Mouse (Mus musculus): ENCODE measurements around the gene Lin7b. TPM values are rescaled to one million over a fixed set of nuclear protein-coding genes. Genes with fewer than 3 reads are reported as not detected.
A peak's percentile ranks its signal among the peaks of the same experiment; 100 is the strongest.
"Not testable (repeated sequence)": the region's sequence is repeated elsewhere in the genome, so short reads cannot be mapped to it uniquely, and the experiment has no call there.

Gene Lin7b
- polyA plus RNA-seq, 1 experiment from 2014 or later = 2.7 TPM

DNA sequence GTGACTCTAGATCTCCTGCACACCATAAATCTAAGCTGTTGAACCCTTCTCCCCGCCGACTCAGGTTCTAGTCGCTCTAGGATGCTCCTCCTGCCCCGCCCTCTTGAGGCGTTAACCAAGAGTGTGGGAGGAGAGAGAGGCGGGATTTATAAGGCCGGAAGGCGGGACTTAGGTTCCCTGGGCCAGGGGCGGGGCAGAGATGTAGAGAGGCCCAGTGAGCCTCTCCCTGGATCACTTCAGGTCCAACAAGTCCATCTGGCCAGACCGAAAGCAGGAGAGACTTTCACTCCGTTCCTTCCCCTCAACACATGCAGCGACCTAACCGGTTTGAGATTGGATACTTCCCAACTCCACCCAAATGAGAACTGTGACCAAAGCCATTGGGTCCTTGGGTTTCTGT lies 7.6 kb downstream of the Lin7b start:
- H3K4me1 ChIP-seq = peaks cover 25% of the 10 kb centered on the region
- H3K9me3 ChIP-seq = no peaks in the 10 kb centered on the region
- peaks cover 69% of the 10 kb centered on the region for H3K27me3 ChIP-seq
- no peak overlapping the region for H3K4me3 ChIP-seq
- H3K27ac ChIP-seq = no peak overlapping the region
- 0 out of 2 replicates have a peak overlapping the region, but pooled peaks have one; percentile 0 for H3K4me2 ChIP-seq
- no peak for ATAC-seq (ENCODE audit: insufficient number of reproducible peaks, insufficient read depth, low FRiP score, low TSS enrichment, low read depth)
- no peak overlapping the region for H3K9ac ChIP-seq
- WGBS = 5% methylated on average over 13 of the region's 13 CpGs
- peaks cover 2% of the 10 kb centered on the region; the same call in 1 of the 2 replicates for H3K36me3 ChIP-seq

DNA sequence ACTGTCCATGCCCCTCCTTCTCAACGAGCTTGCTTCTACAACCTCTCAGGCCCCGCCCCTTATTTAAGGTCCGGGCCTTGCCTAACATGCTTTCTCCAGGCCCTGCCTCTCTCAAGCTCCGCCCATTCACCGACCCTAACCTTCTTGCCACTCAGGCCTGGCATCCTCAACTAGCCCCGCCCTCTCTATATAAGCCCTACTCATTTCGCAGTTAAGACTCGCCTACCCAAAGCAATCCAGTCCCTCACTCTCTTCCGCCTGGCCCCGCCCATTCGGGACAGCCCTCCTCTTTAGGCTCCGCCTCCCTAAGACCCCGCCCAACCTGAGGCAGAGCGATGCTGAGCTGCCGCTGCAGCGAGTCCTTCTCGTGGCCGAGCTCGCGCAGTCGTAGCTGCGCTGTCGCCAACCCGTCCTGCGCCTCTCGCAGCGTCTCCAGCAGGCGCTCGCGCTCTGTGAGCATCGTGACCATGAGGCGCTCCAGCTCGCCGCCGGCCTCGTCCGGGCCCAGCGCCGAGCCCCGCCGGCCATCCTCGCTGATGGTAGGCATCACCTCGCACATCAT lies 9.1 kb downstream of the Lin7b start:
- peaks cover 19% of the 10 kb centered on the region for H3K4me1 ChIP-seq

DNA sequence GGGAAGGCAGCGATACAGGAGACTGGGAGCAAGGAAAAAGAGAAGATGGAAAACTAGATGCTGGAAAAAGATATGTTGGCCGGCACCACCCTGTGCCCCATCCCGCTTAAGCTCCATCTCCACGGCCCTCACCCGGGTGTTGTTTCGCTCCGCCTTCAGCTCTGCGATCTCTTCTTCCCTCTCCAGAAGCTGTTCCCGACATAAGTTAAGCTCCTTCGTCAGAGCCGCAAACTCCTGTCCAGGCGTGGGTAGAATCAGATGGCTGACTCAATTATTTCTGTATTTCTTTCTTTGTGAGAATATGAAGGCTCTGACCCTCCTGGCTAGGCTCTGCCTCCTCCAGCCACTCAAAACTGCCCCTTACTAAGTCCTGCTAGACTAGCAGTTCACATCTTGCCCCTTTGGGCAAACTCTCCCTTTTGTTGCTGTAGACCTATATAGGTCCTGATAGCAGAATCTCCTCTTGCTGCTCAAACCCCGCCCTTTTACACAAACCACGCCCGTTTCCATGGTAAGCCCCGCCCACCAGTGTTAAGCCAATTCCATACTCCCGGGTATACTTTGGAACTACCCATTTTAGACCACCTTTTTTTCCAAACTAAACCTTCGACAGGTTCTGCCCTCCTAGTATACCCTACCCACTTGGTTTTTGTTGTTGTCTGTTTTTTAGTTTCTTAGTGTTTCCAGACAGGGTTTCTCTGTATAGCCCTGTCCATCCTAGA lies 9.8 kb downstream of the Lin7b start:
- H3K4me2 ChIP-seq = peak overlapping the region; percentile 90
- H3K4me1 ChIP-seq = peaks cover 11% of the 10 kb centered on the region
- no peaks in the 10 kb centered on the region for H3K9me3 ChIP-seq
- peaks cover 5% of the 10 kb centered on the region; the same call in 1 of the 2 replicates for H3K36me3 ChIP-seq
- H3K27me3 ChIP-seq = peaks cover 66% of the 10 kb centered on the region
- H3K4me3 ChIP-seq = peak overlapping the region; percentile 56; the same call in 1 of the 2 replicates
- no peak for ATAC-seq (ENCODE audit: insufficient number of reproducible peaks, insufficient read depth, low FRiP score, low TSS enrichment, low read depth)
- WGBS = 52% methylated on average over 18 of the region's 18 CpGs
- no peak overlapping the region for H3K27ac ChIP-seq
- no peak overlapping the region for H3K9ac ChIP-seq

More for the DNA sequence above, 9.1 kb downstream of the Lin7b start:
- peak overlapping the region; percentile 56 for H3K4me3 ChIP-seq
- H3K4me2 ChIP-seq = peak overlapping the region; percentile 90
- ATAC-seq (ENCODE audit: insufficient number of reproducible peaks, insufficient read depth, low FRiP score, low TSS enrichment, low read depth) = peak; percentile 78
- WGBS = under 1% methylated on average over 43 of the region's 43 CpGs
- peaks cover 69% of the 10 kb centered on the region for H3K27me3 ChIP-seq
- H3K27ac ChIP-seq = no peak overlapping the region
- H3K9me3 ChIP-seq = no peaks in the 10 kb centered on the region
- H3K36me3 ChIP-seq = peaks cover 5% of the 10 kb centered on the region; the same call in 1 of the 2 replicates
- H3K9ac ChIP-seq = peak overlapping the region; percentile 77

DNA sequence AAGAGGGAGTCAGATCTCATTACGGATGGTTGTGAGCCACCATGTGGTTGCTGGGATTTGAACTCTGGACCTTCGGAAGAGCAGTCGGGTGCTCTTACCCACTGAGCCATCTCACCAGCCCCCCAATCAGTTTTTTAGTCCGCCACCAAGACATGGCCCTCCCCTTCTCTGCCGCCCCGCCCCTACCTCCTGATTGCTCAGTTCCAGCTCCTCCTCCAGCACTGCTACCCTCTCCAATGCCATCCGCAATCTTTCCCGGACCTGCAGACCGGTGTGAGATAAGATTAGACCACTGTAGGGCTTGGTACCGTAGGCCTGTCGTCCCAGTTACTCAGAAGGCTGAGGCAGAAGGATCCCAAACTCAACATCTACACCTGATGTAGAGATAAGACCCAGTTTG lies 11.3 kb downstream of the Lin7b start:
- 68% methylated on average over 9 of the region's 11 CpGs for WGBS
- not testable (repeated sequence) for H3K9me3 ChIP-seq; H3K27ac ChIP-seq; H3K4me2 ChIP-seq; H3K9ac ChIP-seq; H3K4me3 ChIP-seq; H3K4me1 ChIP-seq; ATAC-seq (ENCODE audit: insufficient number of reproducible peaks, insufficient read depth, low FRiP score, low TSS enrichment, low read depth)
- peaks cover 52% of the 10 kb centered on the region for H3K27me3 ChIP-seq
- peaks cover 14% of the 10 kb centered on the region; the same call in 1 of the 2 replicates for H3K36me3 ChIP-seq

DNA sequence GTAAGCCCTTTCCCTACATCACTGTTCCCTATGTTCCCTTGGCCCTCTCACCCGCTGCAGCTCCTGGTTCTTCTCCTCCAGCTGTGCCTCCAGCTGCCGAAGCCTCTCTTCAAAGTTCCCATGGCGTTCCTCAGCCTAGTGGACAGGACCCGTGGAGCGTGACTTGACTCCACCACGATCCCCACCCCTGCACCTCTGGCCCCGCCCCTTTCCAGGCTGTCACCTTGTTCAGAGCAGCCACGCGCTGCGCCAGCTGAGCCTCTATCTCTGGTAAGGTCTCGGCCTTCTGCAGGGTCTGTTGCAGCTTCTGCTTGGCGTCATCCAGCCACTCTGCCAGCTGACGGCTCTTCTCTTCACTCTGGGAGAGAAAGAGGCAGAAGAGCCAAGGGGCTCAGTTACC lies 14.3 kb downstream of the Lin7b start:
- 56% methylated on average over 13 of the region's 13 CpGs for WGBS
- H3K9me3 ChIP-seq = no peaks in the 10 kb centered on the region
- ATAC-seq (ENCODE audit: insufficient number of reproducible peaks, insufficient read depth, low FRiP score, low TSS enrichment, low read depth) = no peak
- H3K36me3 ChIP-seq = peaks cover 28% of the 10 kb centered on the region
- H3K4me3 ChIP-seq = no peak overlapping the region
- no peak overlapping the region for H3K9ac ChIP-seq
- H3K4me1 ChIP-seq = no peaks in the 10 kb centered on the region
- H3K27ac ChIP-seq = no peak overlapping the region
- peaks cover 22% of the 10 kb centered on the region for H3K27me3 ChIP-seq
- H3K4me2 ChIP-seq = no peak overlapping the region

DNA sequence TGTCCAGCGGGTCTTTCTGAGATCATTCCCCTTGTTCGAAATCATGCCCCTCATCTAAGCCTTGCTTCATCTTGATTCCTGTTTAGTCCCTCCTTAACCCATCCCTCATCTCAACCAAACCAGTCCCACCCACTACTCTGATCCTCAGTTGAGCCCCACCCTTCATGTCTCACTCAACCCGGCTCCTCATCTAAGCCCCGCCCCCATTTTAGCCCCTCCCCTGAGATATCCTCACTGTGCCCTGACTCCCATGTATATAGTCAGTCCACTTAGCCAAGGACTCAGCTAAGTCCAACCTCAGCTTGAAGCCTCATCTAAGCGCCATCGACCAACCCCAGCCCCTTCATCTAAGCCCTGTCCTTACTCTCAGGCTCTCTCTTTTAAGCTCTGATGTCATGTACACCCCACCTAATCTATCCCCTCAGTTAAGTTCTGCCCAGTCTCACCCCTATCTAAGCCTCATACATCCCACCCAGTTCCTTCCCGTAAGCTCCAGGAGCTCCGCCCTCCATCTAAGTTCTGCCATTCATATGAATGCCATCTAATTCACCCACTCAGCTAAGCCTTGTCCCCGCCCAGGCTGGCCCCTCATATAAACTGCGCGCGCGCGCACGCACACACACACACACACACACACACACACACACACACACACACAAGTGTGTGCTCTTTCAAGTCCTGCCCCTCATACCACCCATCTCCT lies 14.9 kb downstream of the Lin7b start:
- Histone ChIP-seq H3K4me3 (no peak overlapping the region), H3K4me1 (no peaks in the 10 kb centered on the region), H3K36me3 (peaks cover 28% of the 10 kb centered on the region), H3K9me3 (no peaks in the 10 kb centered on the region), H3K4me2 (no peak overlapping the region), H3K27me3 (peaks cover 15% of the 10 kb centered on the region), H3K9ac (no peak overlapping the region), H3K27ac (no peak overlapping the region)
- ATAC-seq (ENCODE audit: insufficient number of reproducible peaks, insufficient read depth, low FRiP score, low TSS enrichment, low read depth) = no peak
- WGBS = 76% methylated on average over 15 of the region's 15 CpGs

DNA sequence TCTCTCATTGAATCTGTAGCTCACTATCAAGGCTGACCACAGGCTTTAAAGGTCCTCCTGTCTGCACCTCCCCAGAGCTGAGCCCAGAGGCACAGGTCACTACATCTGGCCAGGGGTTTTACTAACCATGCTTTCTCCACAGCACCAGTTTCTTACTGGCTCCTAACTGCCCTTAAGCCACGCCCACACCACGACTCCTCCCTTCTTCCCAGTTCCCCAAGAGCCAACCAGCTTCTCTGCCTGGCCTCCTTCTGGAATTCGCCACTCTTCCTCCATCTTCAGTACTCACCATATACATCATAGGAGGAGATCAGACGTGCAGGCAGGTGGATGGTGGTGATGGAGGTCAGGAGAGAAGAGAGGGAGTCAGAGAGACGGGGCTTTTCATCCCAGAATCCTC lies 17.3 kb downstream of the Lin7b start:
- ATAC-seq (ENCODE audit: insufficient number of reproducible peaks, insufficient read depth, low FRiP score, low TSS enrichment, low read depth) = no peak
- Histone ChIP-seq H3K27me3 (peaks cover 4% of the 10 kb centered on the region; the same call in 1 of the 2 replicates), H3K9ac (no peak overlapping the region), H3K4me3 (no peak overlapping the region), H3K4me1 (no peaks in the 10 kb centered on the region), H3K9me3 (no peaks in the 10 kb centered on the region), H3K4me2 (no peak overlapping the region), H3K36me3 (peaks cover 41% of the 10 kb centered on the region), H3K27ac (no peak overlapping the region)
- WGBS = 21% methylated on average over 5 of the region's 5 CpGs

DNA sequence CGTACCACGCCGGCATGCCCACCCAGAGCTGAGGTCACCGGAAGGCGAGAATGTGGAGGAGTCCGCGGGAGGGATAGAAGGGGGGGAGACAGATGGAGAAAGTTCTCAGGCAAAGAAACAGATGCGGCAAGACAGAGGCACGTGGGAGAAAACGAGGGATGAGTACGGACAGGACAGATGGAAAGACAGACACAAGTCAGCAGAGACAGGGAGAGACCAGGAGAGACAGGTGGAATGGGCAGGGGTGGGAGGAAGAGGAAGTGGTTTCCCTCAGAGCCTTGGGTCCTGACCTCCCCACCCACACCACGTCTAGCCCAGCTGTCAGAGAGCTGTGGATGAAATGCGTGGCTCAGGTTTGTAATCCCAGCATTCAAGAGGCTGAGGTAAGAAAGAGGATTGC lies 23.5 kb downstream of the Lin7b start:
- WGBS = 81% methylated on average over 13 of the region's 13 CpGs
- ATAC-seq (ENCODE audit: insufficient number of reproducible peaks, insufficient read depth, low FRiP score, low TSS enrichment, low read depth) = no peak
- peaks cover 4% of the 10 kb centered on the region; the same call in 1 of the 2 replicates for H3K27me3 ChIP-seq
- no peaks in the 10 kb centered on the region for H3K4me1 ChIP-seq
- H3K4me3 ChIP-seq = no peak overlapping the region
- H3K36me3 ChIP-seq = peaks cover 28% of the 10 kb centered on the region; the same call in 1 of the 2 replicates
- H3K9ac ChIP-seq = no peak overlapping the region; the same call in 1 of the 2 replicates
- no peak overlapping the region for H3K4me2 ChIP-seq
- H3K9me3 ChIP-seq = no peaks in the 10 kb centered on the region
- no peak overlapping the region for H3K27ac ChIP-seq

DNA sequence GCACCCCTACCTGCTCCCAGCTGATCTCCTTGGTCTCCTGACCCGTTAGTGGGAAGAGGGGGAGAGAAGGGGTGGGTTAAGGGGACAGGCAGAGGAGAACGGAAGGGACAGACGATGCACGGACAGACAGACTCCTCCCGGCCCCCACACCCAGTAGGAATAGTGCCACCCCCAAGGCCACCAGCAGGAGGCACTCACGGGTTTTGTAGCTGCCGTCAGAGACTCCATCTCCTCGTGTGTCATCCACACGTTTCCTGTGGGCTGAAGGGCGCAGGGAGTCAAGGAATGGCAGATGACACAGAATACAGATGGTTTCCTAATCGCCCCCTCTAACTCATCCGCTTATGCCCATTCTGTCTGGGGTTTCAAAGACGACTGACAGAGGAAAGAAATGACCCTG lies 26.8 kb downstream of the Lin7b start:
- H3K4me1 ChIP-seq = peaks cover 31% of the 10 kb centered on the region
- H3K4me3 ChIP-seq = no peak overlapping the region
- H3K9ac ChIP-seq = no peak overlapping the region
- no peak overlapping the region for H3K27ac ChIP-seq
- 23% methylated on average over 13 of the region's 13 CpGs for WGBS
- peaks cover 4% of the 10 kb centered on the region; the same call in 1 of the 2 replicates for H3K27me3 ChIP-seq
- ATAC-seq (ENCODE audit: insufficient number of reproducible peaks, insufficient read depth, low FRiP score, low TSS enrichment, low read depth) = no peak
- H3K36me3 ChIP-seq = peaks cover 17% of the 10 kb centered on the region; the same call in 1 of the 2 replicates
- no peaks in the 10 kb centered on the region for H3K9me3 ChIP-seq
- H3K4me2 ChIP-seq = no peak overlapping the region

DNA sequence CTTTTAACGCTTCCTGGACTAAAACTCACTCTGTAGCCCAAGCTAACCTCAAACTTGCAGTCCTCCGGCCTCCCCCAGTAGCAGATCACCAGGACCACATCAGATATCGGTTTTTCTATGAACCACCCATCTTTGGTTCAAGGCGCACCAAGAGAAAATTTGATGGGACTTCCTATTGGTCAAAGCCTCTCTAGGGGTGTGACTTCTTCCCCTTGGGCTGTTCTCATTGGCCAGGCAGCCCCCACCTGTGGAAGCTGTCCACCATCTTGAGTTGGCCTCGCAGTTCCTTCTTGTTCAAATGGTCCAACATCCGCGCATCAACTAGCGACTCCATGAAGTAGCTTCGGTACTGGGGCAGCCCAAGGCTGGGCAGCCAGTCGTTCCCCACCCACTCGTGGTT lies 28.3 kb downstream of the Lin7b start:
- WGBS = 89% methylated on average over 11 of the region's 11 CpGs
- Histone ChIP-seq H3K27ac (no peak overlapping the region), H3K36me3 (peaks cover 6% of the 10 kb centered on the region; the same call in 1 of the 2 replicates), H3K27me3 (peaks cover 8% of the 10 kb centered on the region; the same call in 1 of the 2 replicates), H3K9ac (no peak overlapping the region), H3K4me2 (no peak overlapping the region), H3K9me3 (no peaks in the 10 kb centered on the region), H3K4me1 (peaks cover 43% of the 10 kb centered on the region), H3K4me3 (no peak overlapping the region)
- no peak for ATAC-seq (ENCODE audit: insufficient number of reproducible peaks, insufficient read depth, low FRiP score, low TSS enrichment, low read depth)

DNA sequence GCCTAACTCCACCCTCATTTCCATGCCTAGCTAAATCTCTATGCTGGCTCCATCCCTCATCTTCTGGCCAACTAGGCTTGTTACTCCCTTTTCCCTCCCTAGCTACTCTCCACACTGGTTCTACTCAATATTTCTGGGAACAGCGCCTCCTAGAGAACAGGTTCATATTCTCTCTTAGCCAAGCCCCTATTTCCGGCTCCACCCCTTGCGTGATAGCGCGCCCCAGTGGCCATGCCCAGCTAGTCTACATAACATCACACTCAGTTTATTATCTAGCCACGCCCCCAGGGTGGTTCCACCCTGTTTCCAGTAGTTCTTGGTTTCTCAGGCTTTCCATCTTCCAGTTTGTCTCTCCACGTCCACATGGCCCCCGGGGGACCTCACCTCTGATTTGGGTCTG lies 29.1 kb downstream of the Lin7b start:
- Histone ChIP-seq H3K4me1 (peaks cover 43% of the 10 kb centered on the region), H3K36me3 (no peaks in the 10 kb centered on the region), H3K9ac (no peak overlapping the region), H3K9me3 (no peaks in the 10 kb centered on the region), H3K27ac (peak overlapping the region; percentile 52), H3K4me3 (peak overlapping the region; percentile 58), H3K27me3 (peaks cover 8% of the 10 kb centered on the region; the same call in 1 of the 2 replicates), H3K4me2 (peak overlapping the region; percentile 88)
- 0 out of 2 replicates have a peak, but pooled peaks have one; percentile 16 for ATAC-seq (ENCODE audit: insufficient number of reproducible peaks, insufficient read depth, low FRiP score, low TSS enrichment, low read depth)
- WGBS = 3% methylated on average over 8 of the region's 8 CpGs
